Mouse (Mus musculus) testis, adult 2 months (tissue): ENCODE measurements around the gene Gas2l1.

Experiments
- CTCF ChIP-seq: fragments of 200-500 bp; IDR thresholded peaks from 2 replicates; pipeline ENCODE4 v1.5.1; 2012; ENCODE audit warnings: low read depth, mild to moderate bottlenecking, inconsistent platforms, low read length, moderate library complexity; ENCODE audit not compliant: control insufficient read depth, insufficient read depth, insufficient replicate concordance
- POLR2A ChIP-seq: fragments of 200-500 bp; IDR thresholded peaks from 2 replicates; pipeline ENCODE4 v1.6.1; 2012; ENCODE audit warnings: low read depth, mild to moderate bottlenecking, inconsistent platforms, low read length, moderate library complexity; ENCODE audit not compliant: control insufficient read depth

GRCm38 (mm10) chr11:5101641-5102040, 36.5 kb upstream of the Gas2l1 start:
- TF ChIP-seq CTCF (no peak), POLR2A (no peak)
